Mouse (Mus musculus) liver, adult 2 months (tissue): ENCODE measurements around the gene Ryk. TPM values are rescaled to one million over a fixed set of nuclear protein-coding genes. Genes with fewer than 3 reads are reported as not detected.

Source experiments
- DNase-seq: peaks from one replicate; pipeline ENCODE4 v3.0.0-alpha.2; 2011; ENCODE audit warnings: low read depth, low spot score; ENCODE audit errors: extremely low read depth
- H3K27ac ChIP-seq: fragments of 200-500 bp; replicated peaks from 2 replicates; pipeline ENCODE4 v1.5.1; 2012; ENCODE audit warnings: low read depth, mild to moderate bottlenecking, control low read depth, inconsistent platforms, low read length; ENCODE audit not compliant: insufficient read depth
- H3K27me3 ChIP-seq: fragments of 200-500 bp; 2 replicates; pipeline ENCODE4 v1.6.1; 2012; ENCODE audit warnings: mild to moderate bottlenecking, moderate library complexity, low read length, inconsistent platforms; ENCODE audit not compliant: control insufficient read depth, insufficient read depth
- H3K36me3 ChIP-seq: fragments of 200-500 bp; 2 replicates; pipeline ENCODE4 v1.6.1; 2012; ENCODE audit warnings: low read length, inconsistent platforms; ENCODE audit not compliant: control insufficient read depth, insufficient read depth
- H3K4me1 ChIP-seq: fragments of 200-500 bp; 2 replicates; pipeline ENCODE4 v1.6.1; 2011; ENCODE audit warnings: low read length; ENCODE audit not compliant: control insufficient read depth, insufficient read depth
- H3K4me3 ChIP-seq: fragments of 200-500 bp; 2 replicates; pipeline ENCODE4 v1.5.1; 2011; ENCODE audit warnings: low read depth, mild to moderate bottlenecking, control low read depth, low read length, moderate library complexity; ENCODE audit not compliant: insufficient read depth
- H3K79me2 ChIP-seq: fragments of 200-500 bp; 2 replicates; pipeline ENCODE4 v1.6.1; 2012; ENCODE audit warnings: inconsistent platforms, mild to moderate bottlenecking, low read length, moderate library complexity; ENCODE audit not compliant: control insufficient read depth, insufficient read depth
- H3K9ac ChIP-seq: fragments of 200-500 bp; 2 replicates; pipeline ENCODE4 v1.6.1; 2012; ENCODE audit warnings: low read depth, mild to moderate bottlenecking, control low read depth, inconsistent platforms, low read length
- CTCF ChIP-seq: fragments of 200-500 bp; IDR thresholded peaks from 2 replicates; pipeline ENCODE4 v1.5.1; 2011; ENCODE audit warnings: low read depth, low read length, control low read depth
- POLR2A ChIP-seq: fragments of 200-500 bp; IDR thresholded peaks from 2 replicates; pipeline ENCODE4 v1.6.1; 2011; ENCODE audit warnings: low read length, control low read depth; ENCODE audit not compliant: insufficient read depth; ENCODE audit errors: extremely low read depth
- WGBS: fragments of 180-500 bp; shearing (Covaris S2); methylation state at CpG from one replicate; pipeline ENCODE4 v1.1.7; 2018; 5-methylcytosine and 5-hydroxymethylcytosine counted together
- polyA plus RNA-seq: library from polyadenylated mRNA; depleted of rRNA; stranded (reverse); fragments of >200 nt; gene quantifications from 2 replicates; pipeline ENCODE4 v1.2.3, GENCODE M21; 2012
- total RNA-seq: library from RNA; depleted of rRNA; stranded (reverse); fragments of >200 nt; gene quantifications from 2 replicates; pipeline ENCODE4 v1.2.3, GENCODE M21; 2014

Gene Ryk
- total and polyA plus RNA-seq, 2 experiments = 17.2 to 26.6 TPM

DNA sequence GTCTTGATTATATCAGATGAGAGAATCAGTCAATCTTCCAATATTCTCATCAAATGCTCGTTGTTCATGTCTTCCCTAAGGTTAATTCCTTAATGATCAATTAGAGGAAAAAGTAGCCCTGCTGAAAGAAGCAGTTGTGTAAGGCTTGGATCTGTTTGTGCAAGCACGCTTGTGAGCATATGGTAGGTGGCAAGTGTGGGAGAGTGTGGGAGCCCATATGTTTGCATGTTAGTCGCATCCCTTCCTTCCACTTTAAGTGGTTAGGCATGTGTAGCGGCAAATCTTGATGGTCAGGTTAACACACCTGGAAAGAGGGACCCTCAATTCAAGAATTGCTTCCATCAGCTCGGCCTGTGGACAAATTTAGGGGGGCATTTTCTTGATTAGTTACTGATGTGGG, 11.6 kb downstream of the Ryk start:
- Histone ChIP-seq H3K9ac (no peak overlapping the region), H3K4me1 (peaks cover 13% of the 10 kb centered on the region), H3K27me3 (no peaks in the 10 kb centered on the region), H3K4me3 (no peak overlapping the region), H3K36me3 (no peaks in the 10 kb centered on the region), H3K27ac (no peak overlapping the region), H3K79me2 (peaks cover 40% of the 10 kb centered on the region; the same call in 1 of the 2 replicates)
- no peak for TF ChIP-seq CTCF
- TF ChIP-seq POLR2A = no peak
- WGBS = 93% methylated on average over 5 of the region's 5 CpGs
- no peak for DNase-seq

DNA sequence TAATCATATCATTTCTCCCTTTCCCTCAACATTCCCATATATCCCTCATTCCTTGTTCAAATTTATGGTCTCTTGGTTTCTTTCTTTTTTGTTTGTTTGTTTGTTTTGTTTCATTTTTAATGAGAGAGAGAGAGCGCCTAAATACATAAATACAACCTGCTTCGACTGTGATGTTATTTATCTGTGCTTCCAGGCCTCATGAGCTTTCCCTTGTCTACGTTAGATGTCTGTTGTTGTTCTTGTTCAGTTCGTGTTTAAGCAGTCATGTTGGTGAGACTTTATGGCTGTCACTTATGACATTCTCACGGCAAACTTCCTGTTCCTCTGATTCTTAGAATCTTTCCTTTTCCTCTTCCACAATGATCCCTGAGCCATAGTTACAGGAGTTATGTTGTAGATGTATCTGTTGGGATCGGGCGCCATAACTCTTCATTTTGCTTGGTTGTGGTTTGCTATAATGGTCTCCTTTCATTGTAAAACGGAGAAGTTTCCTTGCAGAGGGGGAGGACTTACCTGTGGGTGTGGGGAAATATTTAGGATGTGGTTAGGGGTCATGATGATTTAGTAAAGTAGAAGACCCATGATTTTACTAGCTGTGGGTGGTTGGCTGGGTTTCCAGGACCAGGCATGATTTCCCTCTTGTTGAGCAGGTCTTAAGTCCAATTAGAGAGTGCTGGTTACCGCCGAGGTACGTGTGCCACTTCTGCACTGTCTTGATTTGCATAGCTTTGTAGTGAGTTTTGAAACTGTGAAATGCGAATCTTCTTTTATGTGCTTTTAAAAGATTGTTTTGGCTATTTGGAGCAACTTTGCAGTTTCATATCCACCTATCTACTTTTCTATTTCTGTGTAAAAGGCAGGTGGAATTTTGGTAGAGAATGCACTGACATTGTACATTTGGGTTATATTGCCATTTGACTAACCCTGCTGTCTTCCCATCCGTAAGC, 17.6 kb downstream of the Ryk start:
- 86% methylated on average over 13 of the region's 13 CpGs for WGBS
- no peak for TF ChIP-seq POLR2A
- no peak for TF ChIP-seq CTCF
- DNase-seq = no peak

DNA sequence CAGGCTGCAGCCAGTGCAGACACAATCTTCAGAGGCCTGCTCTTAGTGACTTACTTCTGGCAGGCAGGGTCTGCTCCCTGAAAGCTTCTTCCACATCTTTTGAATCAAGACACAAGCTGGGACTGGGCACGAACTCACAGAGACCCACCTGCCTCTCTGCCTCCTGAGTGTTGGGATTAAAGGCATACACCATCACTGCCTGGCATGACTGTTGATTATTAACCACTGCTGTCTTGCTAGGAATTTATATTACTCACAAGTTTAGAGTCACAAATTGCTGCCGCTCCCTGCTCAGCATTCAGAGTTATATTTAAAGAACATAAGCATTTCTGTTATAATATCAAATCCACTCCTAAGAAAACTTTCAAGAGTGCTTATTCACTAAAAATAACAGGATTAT, 23.1 kb downstream of the Ryk start:
- Histone ChIP-seq H3K27ac (no peak overlapping the region), H3K4me1 (peaks cover 8% of the 10 kb centered on the region), H3K4me3 (no peak overlapping the region), H3K79me2 (peaks cover 29% of the 10 kb centered on the region; the same call in 1 of the 2 replicates), H3K9ac (no peak overlapping the region), H3K36me3 (no peaks in the 10 kb centered on the region), H3K27me3 (no peaks in the 10 kb centered on the region)
- DNase-seq = no peak
- WGBS = 98% methylated on average over 2 of the region's 2 CpGs
- TF ChIP-seq POLR2A (no peak), CTCF (no peak)

More for the DNA sequence above, 17.6 kb downstream of the Ryk start:
- Histone ChIP-seq H3K36me3 (no peaks in the 10 kb centered on the region), H3K27me3 (no peaks in the 10 kb centered on the region), H3K27ac (no peak overlapping the region), H3K4me1 (peaks cover 9% of the 10 kb centered on the region), H3K4me3 (no peak overlapping the region), H3K79me2 (peaks cover 29% of the 10 kb centered on the region; the same call in 1 of the 2 replicates), H3K9ac (no peak overlapping the region)

DNA sequence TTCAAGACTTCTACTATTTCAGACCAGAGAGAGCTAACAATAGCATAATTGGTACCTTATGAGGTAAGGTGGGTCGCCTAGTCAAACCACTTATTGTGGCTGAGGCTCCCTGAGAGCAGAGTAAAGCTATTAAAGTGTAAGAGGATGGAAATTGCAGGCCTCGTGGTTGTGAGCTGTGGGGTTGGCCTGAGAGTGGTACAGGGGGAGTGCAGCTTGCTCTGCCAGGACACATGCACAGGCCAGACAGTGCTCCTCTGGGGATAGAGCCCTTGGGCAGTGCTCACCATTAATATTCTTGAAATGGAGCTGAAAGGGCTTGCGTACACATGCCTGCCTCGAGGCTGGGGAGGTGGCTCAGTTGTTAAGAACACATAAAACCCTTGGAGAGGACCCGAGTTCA, 23.6 kb downstream of the Ryk start:
- DNase-seq = no peak
- Histone ChIP-seq H3K4me3 (no peak overlapping the region), H3K79me2 (peaks cover 27% of the 10 kb centered on the region; the same call in 1 of the 2 replicates), H3K9ac (no peak overlapping the region), H3K36me3 (peaks cover 1% of the 10 kb centered on the region; the same call in 1 of the 2 replicates), H3K27ac (no peak overlapping the region), H3K27me3 (no peaks in the 10 kb centered on the region), H3K4me1 (peaks cover 8% of the 10 kb centered on the region)
- TF ChIP-seq CTCF = no peak
- TF ChIP-seq POLR2A = no peak
- WGBS = 93% methylated on average over 5 of the region's 5 CpGs

DNA sequence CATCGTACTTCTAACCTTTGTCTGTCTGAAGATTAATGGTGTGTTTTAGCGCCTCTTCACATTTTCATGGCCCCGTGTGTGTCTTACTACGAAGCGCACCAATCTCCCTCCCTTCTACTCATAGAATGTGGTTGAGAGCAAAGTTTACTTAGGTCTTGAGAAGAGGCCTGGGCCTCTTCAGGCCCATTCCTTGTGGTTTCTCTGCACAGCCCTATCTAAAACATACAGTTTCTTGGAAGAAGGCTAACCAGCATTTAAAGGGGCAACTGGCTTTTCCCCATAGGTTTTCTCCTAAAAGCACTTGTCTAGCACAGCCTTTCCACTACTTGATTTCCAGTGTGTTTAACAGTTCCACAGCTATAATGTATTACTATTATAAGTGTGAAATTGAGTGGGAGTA, 24.7 kb downstream of the Ryk start:
- H3K27me3 ChIP-seq = no peaks in the 10 kb centered on the region
- H3K27ac ChIP-seq = no peak overlapping the region
- WGBS = 98% methylated on average over 5 of the region's 5 CpGs
- no peak overlapping the region for H3K9ac ChIP-seq
- peaks cover 5% of the 10 kb centered on the region for H3K4me1 ChIP-seq
- peaks cover 4% of the 10 kb centered on the region for H3K36me3 ChIP-seq
- TF ChIP-seq POLR2A (no peak), CTCF (no peak)
- H3K4me3 ChIP-seq = no peak overlapping the region
- DNase-seq = no peak
- peaks cover 24% of the 10 kb centered on the region; the same call in 1 of the 2 replicates for H3K79me2 ChIP-seq

DNA sequence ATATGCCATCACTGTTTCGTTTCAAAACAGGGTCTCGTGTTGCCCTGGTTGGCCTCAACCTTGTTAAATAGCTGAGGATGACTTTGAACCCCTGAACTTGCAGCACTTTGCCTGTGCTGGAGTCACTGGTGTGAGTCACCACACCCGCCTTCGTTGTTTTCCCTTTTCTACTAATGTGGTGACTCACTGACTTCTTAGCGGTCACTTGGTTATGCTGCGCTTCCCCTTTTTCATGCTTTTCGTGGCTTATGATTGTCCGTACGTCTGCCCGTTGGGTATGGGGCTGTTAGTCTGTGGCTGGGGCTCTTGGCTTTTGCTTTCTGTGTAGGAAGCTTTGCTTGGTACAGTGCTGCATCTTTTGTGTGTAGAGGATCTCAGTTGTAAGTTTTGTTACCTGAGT, 25.2 kb downstream of the Ryk start:
- Histone ChIP-seq H3K4me3 (no peak overlapping the region), H3K27me3 (no peaks in the 10 kb centered on the region), H3K9ac (no peak overlapping the region), H3K4me1 (peaks cover 5% of the 10 kb centered on the region), H3K79me2 (peaks cover 24% of the 10 kb centered on the region; the same call in 1 of the 2 replicates), H3K36me3 (peaks cover 4% of the 10 kb centered on the region), H3K27ac (no peak overlapping the region)
- no peak for DNase-seq
- TF ChIP-seq POLR2A = no peak
- TF ChIP-seq CTCF = no peak
- WGBS = 80% methylated on average over 10 of the region's 10 CpGs
